Mouse (Mus musculus) frontal cortex, adult 2 months (tissue): ENCODE measurements around the gene Dusp5. TPM values are rescaled to one million over a fixed set of nuclear protein-coding genes. Genes with fewer than 3 reads are reported as not detected.

ENCODE experiments used
- DNase-seq, 2 experiments: peaks; one replicate each; pipeline ENCODE4 v3.0.0; 2022; ENCODE audit warnings: low spot score in 1 of 2; ENCODE audit errors: extremely low spot score in 1 of 2
- polyA plus RNA-seq: library from polyadenylated mRNA; depleted of rRNA; stranded (reverse); fragments of >200 nt; gene quantifications from 2 replicates; pipeline ENCODE4 v1.2.3, GENCODE M21; 2012

Gene Dusp5
- polyA plus RNA-seq, 1 experiment = 20.1 TPM

DNA sequence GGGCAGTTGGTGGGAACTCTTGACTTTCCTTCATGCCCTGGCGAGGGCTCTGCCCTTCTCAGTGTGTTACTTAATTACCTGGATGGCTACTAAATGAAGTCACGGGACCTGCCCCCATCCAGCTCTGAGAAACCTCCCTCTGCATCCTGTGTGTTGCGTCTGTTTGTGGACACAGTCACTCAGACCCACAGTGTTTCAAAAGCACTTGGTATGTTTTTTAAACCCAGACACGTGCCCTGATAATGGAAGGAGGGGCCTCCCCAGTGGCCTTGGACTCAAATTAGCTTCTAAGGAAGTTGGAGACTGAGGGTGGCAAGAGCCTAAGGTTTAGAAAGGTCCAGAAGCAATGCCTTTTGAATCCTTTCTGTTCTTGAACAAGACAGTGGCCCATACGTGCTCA, 9.9 kb downstream of the Dusp5 start:
- no peak for DNase-seq

DNA sequence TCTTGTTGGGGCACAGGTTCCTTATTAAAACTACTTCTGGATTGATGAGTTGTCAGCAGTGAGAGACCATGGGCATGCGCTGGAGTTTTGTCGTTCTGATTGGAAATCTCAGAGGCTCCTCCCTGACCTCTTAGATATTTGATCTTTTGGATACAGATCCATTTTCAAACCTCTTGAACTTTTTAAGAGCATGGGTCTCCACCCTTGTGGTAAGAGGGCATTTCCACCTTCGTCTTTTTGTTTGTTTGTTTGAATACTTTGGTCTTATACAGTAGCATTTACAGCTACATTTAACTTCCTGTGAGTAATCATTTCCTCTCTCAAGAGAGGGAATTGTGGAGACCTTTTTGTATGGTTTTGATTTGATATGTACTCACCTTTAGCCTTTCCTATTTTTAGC, 10.4 kb downstream of the Dusp5 start:
- DNase-seq = no peak

DNA sequence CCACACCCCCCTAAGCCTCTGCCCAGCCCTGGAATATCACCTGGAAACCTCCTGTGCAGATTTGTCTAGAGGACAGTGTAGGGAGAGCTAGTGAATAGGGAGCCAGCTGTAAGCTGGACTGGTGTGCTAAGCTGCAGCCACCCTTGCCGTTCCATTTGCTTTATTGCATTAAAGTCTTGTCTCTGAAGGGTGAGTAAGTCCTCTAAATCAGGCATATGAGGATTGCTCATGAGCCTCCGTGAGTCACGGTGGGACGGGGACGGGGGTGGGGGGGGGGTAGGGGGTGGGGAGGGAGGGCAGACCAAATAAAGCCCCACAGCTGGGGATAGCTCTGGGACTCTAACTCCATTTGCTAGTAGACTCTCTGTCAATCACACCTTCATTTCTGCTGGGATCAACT, 14.7 kb downstream of the Dusp5 start:
- DNase-seq = no peak

DNA sequence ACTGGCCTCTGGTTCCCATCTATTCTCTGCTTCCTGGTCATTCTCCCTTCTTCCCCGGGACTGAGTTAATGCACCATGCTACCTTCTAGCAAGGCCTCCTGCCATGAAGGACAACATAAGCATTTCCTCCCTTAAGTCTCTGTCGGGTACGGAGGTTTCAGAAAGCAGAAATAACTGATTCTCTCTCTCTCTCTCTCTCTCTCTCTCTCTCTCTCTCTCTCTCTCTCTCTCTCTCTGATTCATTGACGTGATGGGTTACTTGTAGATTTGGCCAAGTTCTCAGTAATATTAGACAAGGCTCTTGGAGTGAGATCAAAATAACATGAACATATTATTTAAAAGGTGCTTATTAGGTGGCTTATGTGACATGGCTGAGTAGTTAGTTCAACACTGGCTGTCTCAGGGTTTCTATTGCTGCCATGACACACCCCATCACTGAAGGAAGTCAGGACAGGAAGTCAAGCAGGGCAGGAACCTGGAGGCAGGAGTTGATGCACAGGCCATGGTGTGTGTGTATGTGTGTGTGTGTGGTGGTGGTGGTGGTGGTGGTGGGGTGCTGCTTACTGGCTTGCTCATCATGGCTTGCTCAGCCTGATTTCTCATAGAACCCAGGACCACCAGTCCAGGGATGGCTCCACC, 16.1 kb downstream of the Dusp5 start:
- no peak for DNase-seq

DNA sequence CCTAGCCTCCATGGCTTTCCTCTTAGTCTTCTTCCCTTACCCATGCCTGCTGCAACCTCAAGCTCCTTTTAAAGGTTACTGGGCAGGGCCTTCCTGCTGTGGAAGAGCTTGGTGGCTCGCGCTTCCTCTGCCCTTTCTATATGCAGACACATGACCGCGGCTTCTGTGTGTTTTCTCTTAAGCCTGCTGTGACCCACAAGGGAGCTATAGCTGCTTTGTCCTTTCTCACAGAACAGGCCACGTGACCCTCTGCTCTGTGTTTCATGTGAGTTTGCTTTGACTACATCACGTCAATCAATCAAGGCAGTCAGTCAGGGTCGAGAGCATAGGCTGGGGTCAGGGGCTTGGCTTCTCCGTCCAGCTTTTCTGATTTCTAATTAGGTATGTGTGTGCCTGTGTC, 18.7 kb downstream of the Dusp5 start:
- DNase-seq = no peak

DNA sequence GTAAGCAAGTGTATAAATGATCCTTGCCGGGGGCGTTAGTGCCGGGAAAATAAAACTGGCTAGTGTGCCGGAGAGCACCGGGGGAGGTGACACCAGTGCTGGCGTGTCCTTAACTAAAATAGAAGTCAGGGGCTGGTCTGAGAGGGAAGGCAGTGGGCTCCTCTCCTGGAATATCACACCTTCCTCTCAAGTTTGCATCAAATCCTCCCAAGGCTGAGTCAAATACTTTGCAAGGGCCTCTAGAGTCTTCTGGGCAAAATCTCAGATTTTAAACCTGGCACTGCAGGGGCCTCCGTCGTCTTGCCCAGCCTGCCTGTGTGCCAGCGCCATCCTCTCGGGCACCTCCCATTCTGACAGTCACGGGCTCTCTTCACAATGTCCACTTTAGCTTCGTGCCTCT, 22.1 kb downstream of the Dusp5 start:
- DNase-seq = no peak

DNA sequence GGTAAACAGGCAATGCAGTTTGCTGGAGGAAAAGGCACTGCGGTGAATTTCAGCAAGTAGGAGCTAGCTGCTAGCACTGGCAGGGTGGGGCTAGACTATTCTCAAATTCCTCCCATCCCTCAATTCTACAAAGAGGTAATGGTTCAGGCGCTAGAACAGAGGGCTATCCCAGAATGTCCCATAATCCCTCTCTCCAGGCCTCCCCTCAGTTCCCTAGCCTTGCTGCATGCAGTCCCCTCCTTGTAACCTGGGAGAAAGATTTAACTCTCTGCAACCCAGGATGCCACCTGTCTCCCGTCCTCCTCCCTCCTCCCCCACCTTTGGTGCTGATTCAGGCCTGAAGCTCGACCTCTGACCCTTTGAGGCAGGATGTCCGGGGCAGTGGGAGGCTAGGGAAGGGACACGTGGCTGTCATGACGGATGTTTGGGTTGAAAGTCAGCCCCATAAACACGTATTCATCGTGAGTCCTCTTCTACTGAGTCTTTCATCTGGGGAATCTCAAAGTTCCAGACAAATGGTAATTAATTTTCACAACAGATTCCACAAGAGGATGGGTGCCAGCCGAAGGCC, 23.4 kb downstream of the Dusp5 start:
- no peak for DNase-seq

DNA sequence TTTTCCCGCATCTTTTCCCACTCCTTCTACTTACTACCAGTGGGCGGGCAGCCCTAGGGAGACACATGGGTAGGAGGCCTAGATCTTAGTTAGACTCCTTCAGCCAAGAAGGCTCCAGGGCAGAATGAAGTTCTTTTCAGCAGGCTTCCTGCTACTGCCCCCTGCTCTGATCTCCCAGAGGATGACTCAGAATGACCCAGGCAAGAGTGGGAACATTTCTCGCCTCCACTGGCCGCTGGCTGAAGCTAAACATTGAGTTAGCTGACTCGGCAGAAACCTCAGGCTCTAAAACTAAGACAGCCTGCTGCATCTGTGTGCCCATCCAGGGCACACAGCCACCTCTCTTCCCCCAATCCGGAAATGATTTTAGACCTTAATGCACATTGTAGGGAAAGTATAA, 23.9 kb downstream of the Dusp5 start:
- no peak for DNase-seq

DNA sequence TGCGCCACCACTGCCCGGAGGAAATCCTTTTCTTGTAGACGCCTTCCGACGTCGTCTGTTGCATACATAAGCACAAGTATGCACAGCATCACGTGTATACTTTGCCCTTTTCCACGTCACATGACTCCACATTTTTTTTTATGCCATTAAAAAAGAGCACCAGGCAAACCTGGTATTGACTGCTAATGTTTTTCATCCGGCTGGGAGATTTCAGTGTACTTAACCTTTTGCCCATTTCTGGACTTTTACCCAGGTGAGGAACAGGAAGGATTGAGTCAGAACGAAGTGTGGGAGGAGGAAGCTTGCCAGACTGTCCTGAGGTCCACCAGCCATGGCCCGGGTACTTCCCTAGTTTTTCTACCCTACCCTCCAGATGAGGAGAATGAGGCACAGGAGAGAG, 25.5 kb downstream of the Dusp5 start:
- DNase-seq = no peak

DNA sequence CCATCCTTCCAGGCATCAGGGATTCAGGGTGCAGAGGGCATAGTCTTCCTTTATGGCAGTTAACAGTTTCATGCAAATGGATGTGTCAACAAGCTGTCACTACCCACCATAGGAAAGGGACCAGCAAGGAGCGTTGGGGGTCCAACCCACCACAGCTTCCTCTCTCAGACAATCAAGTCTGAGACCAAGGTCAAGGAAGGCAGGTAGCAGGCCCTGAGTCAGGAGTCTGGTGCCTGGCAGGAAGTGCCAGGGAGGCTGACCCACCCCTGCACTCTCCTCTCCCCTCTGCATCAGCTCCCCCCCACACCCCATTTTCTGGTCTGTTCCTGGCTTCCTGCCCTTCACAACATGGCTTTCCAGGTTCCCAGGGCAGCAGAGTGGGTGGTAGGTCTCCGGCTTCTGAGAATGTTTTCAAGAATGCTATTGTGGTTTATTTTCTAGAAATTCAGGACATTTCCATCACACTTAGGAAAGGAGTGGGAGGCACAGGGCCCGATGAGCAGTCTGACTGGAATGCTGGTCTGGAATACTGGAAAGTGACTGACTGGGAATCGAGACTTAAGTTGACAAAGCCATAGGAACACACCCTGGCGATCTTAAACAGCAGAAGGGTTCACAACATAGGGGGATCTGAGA, 26.2 kb downstream of the Dusp5 start:
- DNase-seq = no peak

DNA sequence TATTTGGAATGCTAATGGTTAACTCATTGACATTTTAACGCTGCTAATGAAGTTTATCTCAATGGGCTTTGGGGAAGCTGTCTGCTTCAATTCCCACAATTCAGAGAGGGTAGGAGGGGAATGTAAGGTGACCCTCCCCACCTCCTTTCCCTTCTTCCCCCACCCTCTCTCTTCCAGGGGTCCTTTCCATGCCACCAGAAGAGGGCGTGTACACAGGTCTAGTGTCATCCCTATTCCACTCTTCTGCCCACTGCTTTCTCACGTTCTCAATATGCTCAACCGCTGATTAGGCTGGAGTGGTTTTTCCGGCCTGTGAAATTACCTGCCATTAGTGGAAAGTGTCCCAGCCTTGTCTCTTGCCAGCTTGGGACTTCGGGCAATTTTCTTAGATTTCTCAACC, 27.9 kb downstream of the Dusp5 start:
- no peak for DNase-seq

DNA sequence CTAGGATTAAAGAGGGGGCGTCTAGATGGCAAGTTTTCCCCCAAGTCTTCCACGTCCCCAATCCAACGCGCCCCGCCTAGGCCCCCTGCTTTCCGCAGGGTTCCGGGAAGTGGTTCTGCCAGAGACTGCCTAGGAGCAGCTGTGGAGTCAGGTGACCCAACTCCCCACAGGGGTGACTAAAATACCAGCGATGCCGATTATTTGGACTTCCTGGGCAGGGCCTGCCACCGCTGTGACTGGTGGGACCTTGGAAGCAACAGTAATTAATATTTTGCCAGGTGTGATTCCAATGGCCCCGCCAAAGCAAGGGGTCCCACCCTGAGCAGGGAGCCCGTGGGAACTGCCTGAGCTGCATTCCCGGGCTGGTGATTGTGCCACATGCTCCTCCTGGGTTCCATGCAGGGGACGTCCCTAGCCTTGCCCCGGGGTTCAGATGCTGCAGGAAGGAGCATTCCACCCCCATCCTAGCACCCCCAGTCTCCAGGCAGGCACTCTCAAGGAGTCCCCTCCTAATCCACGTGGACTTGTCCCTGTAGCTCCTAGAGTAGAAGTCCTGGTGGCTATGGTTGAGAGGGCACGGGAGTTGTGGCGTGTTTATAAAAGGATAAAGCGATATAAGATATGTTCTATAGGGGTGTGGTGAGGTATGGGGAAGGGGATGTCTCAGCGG, 28.5 kb downstream of the Dusp5 start:
- DNase-seq = no peak

DNA sequence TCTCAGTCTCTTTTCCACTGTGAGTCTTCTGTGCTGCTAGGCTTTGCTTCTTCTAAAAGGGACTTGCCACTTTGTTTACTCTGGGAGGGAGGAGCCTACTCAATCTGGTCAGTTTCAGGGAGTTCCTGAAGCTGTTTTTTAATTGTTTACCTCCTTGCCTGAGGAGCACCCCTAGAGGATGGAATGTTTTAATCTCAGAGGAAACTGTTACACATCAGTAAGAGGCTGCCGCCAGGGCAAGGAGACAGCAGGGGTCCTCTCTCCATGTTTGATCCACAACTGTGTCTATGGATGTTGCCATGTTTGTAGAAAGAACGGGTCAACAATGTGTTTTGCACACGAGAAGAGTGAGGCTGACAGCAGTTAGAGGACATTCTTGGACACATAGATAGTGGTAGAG, 31.5 kb downstream of the Dusp5 start:
- no peak for DNase-seq

DNA sequence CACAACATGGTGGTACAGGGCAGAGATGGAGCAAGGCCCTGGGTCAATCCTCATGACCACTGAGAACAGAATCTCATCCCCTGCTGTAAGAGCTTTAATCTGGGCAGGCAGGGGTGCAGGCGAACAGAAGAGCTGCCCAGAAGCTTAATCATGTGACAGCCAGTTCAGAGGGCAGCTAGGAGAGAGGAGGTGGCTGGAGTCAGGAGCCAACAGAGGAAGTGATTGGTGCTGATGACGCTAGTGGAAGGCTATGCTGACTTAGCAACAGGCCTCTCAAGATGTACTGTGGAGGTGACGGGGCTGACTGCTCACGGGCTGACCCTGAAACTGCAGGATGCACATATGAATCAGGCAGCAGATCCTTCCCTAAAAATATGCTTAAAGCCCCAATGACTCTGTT, 35.3 kb downstream of the Dusp5 start:
- DNase-seq = no peak

DNA sequence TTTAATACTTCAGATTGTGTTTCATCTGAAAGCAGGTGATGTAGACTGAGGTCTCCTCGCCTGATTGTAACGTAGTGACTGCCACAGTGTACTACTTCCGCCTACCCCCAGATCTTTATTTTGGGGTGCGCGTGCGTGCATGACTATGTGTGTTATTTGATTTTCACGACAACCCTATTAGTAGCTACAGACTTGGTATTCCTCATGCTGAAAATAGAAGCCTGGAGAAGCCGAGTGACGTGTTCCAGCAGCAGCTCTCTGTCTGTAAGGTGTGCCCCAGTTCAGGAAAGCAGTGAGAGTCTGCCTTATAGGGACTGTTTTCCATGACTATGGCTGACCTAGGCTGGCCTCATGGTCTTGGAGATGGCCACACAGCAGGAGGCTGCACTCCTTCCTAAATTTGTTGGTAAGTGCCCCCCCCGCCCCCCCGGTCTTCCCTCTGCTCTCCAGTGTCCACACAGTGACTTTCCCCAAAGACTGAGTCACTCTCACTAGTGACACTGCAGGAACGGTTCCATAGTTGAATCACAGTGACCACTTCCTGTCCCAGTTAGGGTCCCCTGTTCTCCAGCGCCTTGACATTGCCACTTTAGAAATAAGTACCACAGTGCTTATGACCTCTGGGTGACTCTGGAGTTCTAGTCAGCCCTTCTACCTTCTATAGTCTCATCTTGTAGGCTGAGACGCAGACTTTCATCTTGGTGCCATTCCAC, 36.8 kb downstream of the Dusp5 start:
- no peak for DNase-seq

DNA sequence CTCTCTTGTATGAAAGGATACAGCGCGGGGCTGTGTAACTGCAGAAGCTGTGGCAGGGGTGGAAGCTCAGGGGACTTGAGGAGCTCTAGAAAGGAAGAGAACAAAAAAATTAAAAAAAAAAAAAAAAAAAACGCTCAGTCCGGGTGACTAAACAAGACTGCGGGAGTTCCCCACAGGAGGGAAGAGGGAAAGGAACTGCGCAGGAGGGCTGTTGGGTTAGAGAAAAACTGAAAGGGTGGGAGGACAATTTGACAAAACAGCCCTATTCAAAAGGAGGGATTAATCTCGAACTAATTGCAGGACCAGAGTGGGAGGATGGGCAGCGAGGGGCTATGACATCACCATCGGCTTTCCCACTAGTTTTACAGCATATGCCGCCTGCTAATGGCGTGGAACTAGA, 39.0 kb downstream of the Dusp5 start:
- no peak for DNase-seq

DNA sequence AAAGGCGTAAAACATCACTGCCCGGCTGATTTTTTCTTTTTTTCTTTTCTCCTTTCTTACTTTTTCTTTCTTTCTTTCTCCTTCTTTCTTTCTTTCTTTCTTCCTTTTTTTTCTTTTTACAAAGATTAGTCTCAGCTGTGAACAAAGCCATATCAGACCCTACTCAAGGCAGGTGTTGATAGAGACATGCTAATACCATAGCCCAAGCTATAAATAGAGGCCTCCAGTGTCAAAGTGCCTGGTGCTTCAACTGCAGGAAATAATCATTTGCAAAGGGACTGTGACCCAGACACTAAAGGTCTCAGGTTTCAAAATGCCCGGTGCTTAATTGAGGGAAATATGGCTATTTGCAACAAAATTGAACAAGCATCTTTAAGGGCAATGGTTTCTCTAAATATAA, 39.6 kb downstream of the Dusp5 start:
- DNase-seq = no peak

DNA sequence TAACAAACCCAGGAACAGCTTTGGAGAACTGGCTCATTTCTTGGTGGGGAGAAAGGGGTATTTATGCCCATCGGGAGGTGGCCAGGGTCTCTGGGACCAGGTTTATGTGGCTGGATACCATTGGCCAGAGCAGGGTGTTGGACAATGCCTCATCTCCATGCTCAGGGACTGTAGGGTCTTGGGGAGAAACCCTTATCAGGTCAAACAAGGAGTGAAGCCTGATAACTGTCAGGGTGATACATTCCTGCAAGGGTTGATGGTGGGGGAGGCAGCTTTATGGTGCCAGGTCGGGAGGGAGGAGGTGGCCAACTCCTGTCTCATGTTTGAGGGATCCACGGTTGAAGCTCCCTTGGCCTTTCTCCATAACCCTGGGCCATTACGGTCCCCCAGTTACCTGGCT, 42.1 kb downstream of the Dusp5 start:
- no peak for DNase-seq

DNA sequence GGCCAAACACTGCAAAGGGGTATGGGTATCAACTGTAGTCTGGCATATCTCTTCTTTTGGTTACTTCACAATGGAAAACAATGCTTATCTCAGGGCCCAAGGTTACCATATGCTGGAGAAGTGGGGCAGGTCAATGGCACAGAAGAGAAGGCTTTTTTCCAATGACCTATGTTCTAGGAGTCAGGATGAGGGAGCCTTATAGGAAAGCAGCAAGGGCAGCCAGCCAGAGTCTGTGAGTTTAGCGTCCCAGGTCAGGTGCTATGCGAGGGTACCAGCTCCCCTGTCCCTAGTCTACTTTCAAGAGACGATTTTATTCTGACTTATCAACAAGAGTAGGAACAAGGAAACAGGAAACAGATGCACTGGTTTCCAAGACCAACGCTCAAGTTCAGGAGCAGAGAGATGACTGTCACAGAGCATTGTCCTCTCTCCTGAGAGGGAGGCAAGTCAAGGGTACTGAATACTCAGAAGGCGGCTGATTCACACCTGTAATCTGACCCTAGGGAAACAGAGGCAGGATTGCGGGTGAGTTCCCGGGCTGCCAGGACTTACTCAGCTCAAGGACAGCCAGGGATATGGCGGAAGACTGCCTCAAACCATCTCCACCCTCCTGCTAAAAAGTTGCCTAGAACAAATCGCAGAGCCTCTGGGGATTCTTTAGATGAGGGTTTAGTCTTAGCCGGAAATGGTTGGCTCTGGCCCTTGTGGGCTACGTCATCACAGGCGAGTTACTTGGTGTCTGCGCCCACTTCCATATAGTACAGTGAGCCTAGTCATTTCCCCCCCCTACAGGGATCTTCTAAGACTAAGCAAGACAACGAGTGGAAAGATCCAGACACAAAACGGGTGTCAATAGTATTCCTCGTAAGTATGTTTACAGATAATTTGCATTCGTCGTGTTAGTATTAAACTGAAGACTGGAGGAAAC, 42.9 kb downstream of the Dusp5 start:
- DNase-seq = no peak

DNA sequence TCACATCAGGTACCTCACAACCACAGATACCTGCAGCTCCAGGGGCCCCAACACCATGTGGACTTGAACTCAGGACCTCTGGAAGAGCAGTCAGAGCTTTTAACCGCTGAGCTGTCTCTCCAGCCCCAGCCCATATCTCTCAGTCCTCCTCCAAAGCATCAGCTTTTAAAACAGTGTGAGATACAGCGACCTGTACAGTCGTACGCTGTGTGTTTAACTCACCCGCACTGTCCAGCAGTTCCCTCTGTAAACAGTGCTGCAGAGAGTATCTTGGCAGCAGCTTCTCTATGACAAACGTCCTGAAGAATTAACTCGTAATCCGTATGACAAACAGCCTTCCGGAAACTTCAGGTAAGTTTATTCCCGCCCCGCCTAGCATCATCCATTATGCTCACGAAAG, 43.7 kb downstream of the Dusp5 start:
- no peak for DNase-seq
